Mouse (Mus musculus): ENCODE data around the gene Bcas3.

DNA sequence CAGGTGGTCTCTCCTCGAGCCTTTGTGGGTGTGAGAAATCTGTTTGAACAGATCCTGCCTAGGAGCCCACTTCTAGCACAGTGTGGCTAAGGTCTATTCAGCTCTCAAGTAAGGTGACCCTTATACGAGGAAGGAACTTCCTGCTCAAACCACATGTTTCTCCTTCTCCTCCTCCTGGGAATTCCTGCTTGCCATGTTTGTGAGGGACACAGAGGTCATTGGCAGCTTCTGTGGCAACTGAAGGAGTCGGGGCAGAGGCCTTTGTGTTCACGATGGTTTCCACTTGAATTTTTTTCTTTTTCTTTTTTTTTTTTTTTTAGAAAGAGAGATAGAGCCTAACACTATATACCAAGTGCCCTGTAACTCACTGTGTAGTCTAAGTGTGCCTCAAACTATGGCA lies 420.4 kb downstream of the Bcas3 start:
- TF ChIP-seq EP300 (IDR thresholded peaks at IDR 0.05; ENCODE audit: low read depth) (no peak), CTCF (IDR thresholded peaks at IDR 0.05; ENCODE audit: low read depth) (no peak)
